In genomic region chr19:44992246-44992645, GRCm38 (mm10) we compare ENCODE assay signal across 19 mouse cellular contexts. TPM values are rescaled to one million over a fixed set of nuclear protein-coding genes. Genes with fewer than 3 reads are reported as not detected.
A peak's percentile ranks its signal among the peaks of the same experiment; 100 is the strongest.
DNase-seq lines count a peak whose midpoint lies in the region; ATAC-seq lines count a peak whose summit lies in the region.
"Had no signal": no experiment of that assay in that cellular context is flagged by ENCODE, and none has a peak within 500 bp of the region (broad histone marks: within the 10 kb centered on the region; RNA-seq: fewer than 3 reads in every experiment).

No protein-coding gene starts in this region.

- H3K4me2 ChIP-seq in neural tube, embryonic 15.5 days, result 0 out of 2 replicates have a peak overlapping the region, but pooled peaks have one; percentile 1
- H3K4me2 ChIP-seq: heart, embryonic 12.5 days had no signal

- H3K9me3 ChIP-seq in neural tube, embryonic 15.5 days (replicated peaks), result no peaks in the 10 kb centered on the region
- H3K9me3 ChIP-seq: heart, embryonic 12.5 days; liver, embryonic 13.5 days; megakaryocyte, embryonic 14.5 days; neural tube, embryonic 12.5 days had no signal

- no peak overlapping the region for H3K27ac ChIP-seq in neural tube, embryonic 15.5 days (replicated peaks)
- H3K27ac ChIP-seq: kidney, postnatal 0 days; neural tube, embryonic 12.5 days had no signal

- no peaks in the 10 kb centered on the region for H3K27me3 ChIP-seq in neural tube, embryonic 15.5 days (replicated peaks)
- H3K27me3 ChIP-seq: neural tube, embryonic 12.5 days had no signal

- H3K4me3 ChIP-seq in neural tube, embryonic 15.5 days (replicated peaks), result no peak overlapping the region
- H3K4me3 ChIP-seq: heart, embryonic 12.5 days; liver, embryonic 13.5 days; megakaryocyte, embryonic 14.5 days; neural tube, embryonic 12.5 days had no signal

- WGBS in neural tube, embryonic 15.5 days, result 58% methylated on average over 7 of the region's 7 CpGs

- intact Hi-C loops in heart, postnatal 25 days (cut with DNase I), result no loop called here

- peaks cover 41% of the 10 kb centered on the region for H3K4me1 ChIP-seq in neural tube, embryonic 15.5 days

- no peak overlapping the region for H3K9ac ChIP-seq in neural tube, embryonic 15.5 days (replicated peaks)
- H3K9ac ChIP-seq: heart, embryonic 12.5 days; liver, embryonic 13.5 days; neural tube, embryonic 12.5 days had no signal

- no peak for ATAC-seq in neural tube, embryonic 15.5 days (ENCODE audit: low FRiP score)
- ATAC-seq in CD4-positive, CD25-positive, alpha-beta regulatory T cell, adult 4 months, result no peak
- ATAC-seq: hindbrain, embryonic 16.5 days; lung, postnatal 0 days had no signal

- peaks cover 39% of the 10 kb centered on the region for H3K36me3 ChIP-seq in neural tube, embryonic 15.5 days
- H3K36me3 ChIP-seq: heart, embryonic 12.5 days had no signal

- peak; percentile 88 for DNase-seq in heart, adult 11 months
- DNase-seq in heart, postnatal 25 days (ENCODE audit: low spot score), result no peak
- DNase-seq in layer of hippocampus, adult 11-12 months (ENCODE audit: low spot score), result peak; percentile 4
- no peak for DNase-seq in layer of hippocampus, adult 9-10 months (ENCODE audit: low spot score)
- peak; percentile 46 for DNase-seq in R1 (ENCODE audit: low read depth, low spot score)
- DNase-seq in left cerebral cortex, adult 18-20 months (ENCODE audit: low spot score in 2 of 2), result no peak
- DNase-seq: adrenal gland, postnatal 10 days; B cell, adult 2 months; gastrocnemius, postnatal 36 days; layer of hippocampus, adult 9-11 months; liver, embryonic 13.5 days had no signal

RNA-seq across cellular contexts. Expression of gene Sema4g, which starts 3.3 kb away (rescaled TPM):
- under 1 TPM; 0.26 to 0.39 TPM for total RNA-seq in heart, postnatal 25 days (2021)
- polyA plus RNA-seq in neural tube, embryonic 15.5 days (2015; fragmentation: Nextera tagmentation; extraction: Ambion mirVana), result 17.4 and 19.4 TPM in 2 replicates
- 10 to 100 TPM; 17.2 to 18.4 TPM for total RNA-seq in left cerebral cortex, adult 18-20 months (2021)
- under 1 TPM; 0.14 to 0.31 TPM for polyA plus RNA-seq in CD4-positive, CD25-positive, alpha-beta regulatory T cell, adult 4 months (2017; shearing (Covaris generic))

RNA-seq across cellular contexts. Expression of gene Twnk, which starts 13.2 kb away (rescaled TPM):
- 10 to 100 TPM; 27.4 to 28.4 TPM for total RNA-seq in heart, postnatal 25 days (2021)
- polyA plus RNA-seq in neural tube, embryonic 15.5 days (2015; fragmentation: Nextera tagmentation; extraction: Ambion mirVana), result 12.9 and 15.8 TPM in 2 replicates
- 10 to 100 TPM; 13.8 to 14.9 TPM for total RNA-seq in left cerebral cortex, adult 18-20 months (2021)
- polyA plus RNA-seq in CD4-positive, CD25-positive, alpha-beta regulatory T cell, adult 4 months (2017; shearing (Covaris generic)), result 10 to 100 TPM in 1 of 2 experiments, 1 to 10 TPM in 1; 8.6 to 20.3 TPM

RNA-seq across cellular contexts. Expression of gene Mrpl43, which starts 14.0 kb away (rescaled TPM):
- 10 to 100 TPM; 54.9 to 55.4 TPM for total RNA-seq in heart, postnatal 25 days (2021)
- polyA plus RNA-seq in neural tube, embryonic 15.5 days (2015; fragmentation: Nextera tagmentation; extraction: Ambion mirVana), result 89.1 and 96.2 TPM in 2 replicates
- 10 to 100 TPM; 38.9 to 44.2 TPM for total RNA-seq in left cerebral cortex, adult 18-20 months (2021)
- 10 to 100 TPM; 45.8 to 63.1 TPM for polyA plus RNA-seq in CD4-positive, CD25-positive, alpha-beta regulatory T cell, adult 4 months (2017; shearing (Covaris generic))

RNA-seq across cellular contexts. Expression of gene Lzts2, which starts 22.0 kb away (rescaled TPM):
- total RNA-seq in heart, postnatal 25 days (2021), result 10 to 100 TPM; 52.0 to 69.7 TPM
- 23.4 and 28.2 TPM in 2 replicates for polyA plus RNA-seq in neural tube, embryonic 15.5 days (2015; fragmentation: Nextera tagmentation; extraction: Ambion mirVana)
- 10 to 100 TPM; 39.9 to 43.2 TPM for total RNA-seq in left cerebral cortex, adult 18-20 months (2021)
- polyA plus RNA-seq in CD4-positive, CD25-positive, alpha-beta regulatory T cell, adult 4 months (2017; shearing (Covaris generic)), result 1 to 10 TPM in 1 of 2 experiments, under 1 TPM in 1; 0.54 to 1.6 TPM

RNA-seq across cellular contexts. Expression of gene Pdzd7, which starts 53.3 kb away (rescaled TPM):
- under 1 TPM in 1 of 2 experiments, not detected in 1; 0.16 TPM for total RNA-seq in heart, postnatal 25 days (2021)
- polyA plus RNA-seq in neural tube, embryonic 15.5 days (2015; fragmentation: Nextera tagmentation; extraction: Ambion mirVana), result 1.5 and 2.6 TPM in 2 replicates
- total RNA-seq in left cerebral cortex, adult 18-20 months (2021), result 1 to 10 TPM; 4.3 to 5.6 TPM
- polyA plus RNA-seq in CD4-positive, CD25-positive, alpha-beta regulatory T cell, adult 4 months (2017; shearing (Covaris generic)), result not detected
- polyA plus RNA-seq: liver, embryonic 13.5 days had no signal

Comparison
In these comparisons a context has a peak if more than half of its experiments do, and no peak if none do; other contexts are left out.
1. DNase-seq: peak in heart, adult 11 months (single experiment), layer of hippocampus, adult 11-12 months (single experiment) and R1 (single experiment); none in heart, postnatal 25 days (single experiment), layer of hippocampus, adult 9-10 months (single experiment) and left cerebral cortex, adult 18-20 months (0 of 2).
2. RNA of gene Sema4g, which starts 3.3 kb away (total RNA-seq): 17.2 to 18.4 TPM in left cerebral cortex, adult 18-20 months; 0.26 to 0.39 TPM in heart, postnatal 25 days; every median in the first group is over 10 times any median in the second.